Mouse (Mus musculus): ENCODE measurements around the gene Qpct. TPM values are rescaled to one million over a fixed set of nuclear protein-coding genes. Genes with fewer than 3 reads are reported as not detected.

Qpct gene
- polyA plus RNA-seq, 1 experiment from 2014 or later = 7.6 TPM

GRCm38 (mm10) chr17:79120269-79120668 is 68.6 kb downstream of the Qpct start:
- DNase-seq (ENCODE audit: low spot score) (no peak), ATAC-seq (replicated peaks; ENCODE audit: low FRiP score) (no peak)
- Histone ChIP-seq H3K27me3 (ENCODE audit: control insufficient read depth, insufficient read depth, low read length) (no peaks in the 10 kb centered on the region), H3K4me1 (replicated peaks; ENCODE audit: control insufficient read depth, insufficient read depth, low read length) (no peaks in the 10 kb centered on the region), H3K36me3 (ENCODE audit: control insufficient read depth, insufficient read depth, low read length) (no peaks in the 10 kb centered on the region), H3K9me3 (ENCODE audit: control insufficient read depth, low read length) (no peaks in the 10 kb centered on the region), H3K9ac (ENCODE audit: low read length) (no peak overlapping the region), H3K27ac (ENCODE audit: low read depth, low read length) (no peak overlapping the region), H3K4me3 (ENCODE audit: low read depth, low read length) (no peak overlapping the region), H3K4me2 (ENCODE audit: low read depth, low read length, severe bottlenecking) (no peak overlapping the region)
- WGBS = 92% methylated on average over 3 of the region's 3 CpGs

DNA sequence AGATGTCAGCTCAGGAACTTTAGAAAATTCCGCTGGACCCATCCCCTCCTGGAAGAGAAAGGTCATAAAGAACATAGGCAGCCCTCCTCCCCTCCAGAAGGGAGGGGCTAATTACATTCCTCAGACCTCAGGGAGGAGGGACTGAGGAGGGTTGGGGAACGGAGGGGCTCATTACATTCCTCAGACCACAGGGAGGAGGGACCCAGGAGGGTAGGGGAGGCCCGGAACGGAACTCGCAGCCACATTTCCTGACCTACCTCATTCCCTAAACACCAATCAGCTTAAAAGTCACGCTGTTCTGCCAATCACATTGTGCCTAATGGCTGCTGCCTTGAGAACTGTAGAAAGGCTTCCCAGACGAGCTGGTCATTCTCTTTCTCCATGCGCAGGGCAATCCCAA is 82.0 kb downstream of the Qpct start:
- Histone ChIP-seq H3K27ac (ENCODE audit: low read depth, low read length) (no peak overlapping the region), H3K36me3 (ENCODE audit: control insufficient read depth, insufficient read depth, low read length) (no peaks in the 10 kb centered on the region), H3K4me1 (replicated peaks; ENCODE audit: control insufficient read depth, insufficient read depth, low read length) (no peaks in the 10 kb centered on the region), H3K9ac (ENCODE audit: low read length) (no peak overlapping the region), H3K4me2 (ENCODE audit: low read depth, low read length, severe bottlenecking) (no peak overlapping the region), H3K9me3 (ENCODE audit: control insufficient read depth, low read length) (no peaks in the 10 kb centered on the region), H3K4me3 (ENCODE audit: low read depth, low read length) (no peak overlapping the region), H3K27me3 (ENCODE audit: control insufficient read depth, insufficient read depth, low read length) (no peaks in the 10 kb centered on the region)
- DNase-seq (ENCODE audit: low spot score) (no peak), ATAC-seq (replicated peaks; ENCODE audit: low FRiP score) (no peak)
- WGBS = 61% methylated on average over 8 of the region's 8 CpGs

- Histone ChIP-seq H3K4me3 (ENCODE audit: low read depth, low read length) (no peak overlapping the region), H3K4me1 (replicated peaks; ENCODE audit: control insufficient read depth, insufficient read depth, low read length) (no peaks in the 10 kb centered on the region), H3K9me3 (ENCODE audit: control insufficient read depth, low read length) (no peaks in the 10 kb centered on the region), H3K4me2 (ENCODE audit: low read depth, low read length, severe bottlenecking) (no peak overlapping the region), H3K36me3 (ENCODE audit: control insufficient read depth, insufficient read depth, low read length) (no peaks in the 10 kb centered on the region), H3K9ac (ENCODE audit: low read length) (no peak overlapping the region), H3K27ac (ENCODE audit: low read depth, low read length) (no peak overlapping the region), H3K27me3 (ENCODE audit: control insufficient read depth, insufficient read depth, low read length) (no peaks in the 10 kb centered on the region)
- 92% methylated on average over 6 of the region's 6 CpGs for WGBS
- ATAC-seq (replicated peaks; ENCODE audit: low FRiP score) (no peak), DNase-seq (ENCODE audit: low spot score) (no peak)
Observed at GRCm38 (mm10) chr17:79135826-79136225, 84.1 kb downstream of the Qpct start.

- Histone ChIP-seq H3K9me3 (ENCODE audit: control insufficient read depth, low read length) (no peaks in the 10 kb centered on the region), H3K4me3 (ENCODE audit: low read depth, low read length) (no peak overlapping the region), H3K27ac (ENCODE audit: low read depth, low read length) (no peak overlapping the region), H3K9ac (ENCODE audit: low read length) (no peak overlapping the region), H3K27me3 (ENCODE audit: control insufficient read depth, insufficient read depth, low read length) (no peaks in the 10 kb centered on the region), H3K36me3 (ENCODE audit: control insufficient read depth, insufficient read depth, low read length) (no peaks in the 10 kb centered on the region), H3K4me2 (ENCODE audit: low read depth, low read length, severe bottlenecking) (no peak overlapping the region), H3K4me1 (replicated peaks; ENCODE audit: control insufficient read depth, insufficient read depth, low read length) (no peaks in the 10 kb centered on the region)
- 87% methylated on average over 2 of the region's 2 CpGs for WGBS
- no peak for ATAC-seq (replicated peaks; ENCODE audit: low FRiP score)
- DNase-seq (ENCODE audit: low spot score) = no peak
Observed at GRCm38 (mm10) chr17:79136401-79136800, 84.7 kb downstream of the Qpct start.

Other genes starting within 250 kb of the Qpct start
- gene Heatr5b, start 216.5 kb upstream of the Qpct start, polyA plus RNA-seq (2014; fragmentation: Nextera tagmentation; extraction: Ambion mirVana) = 18.3 and 19.8 TPM in 2 replicates
- gene Gpatch11, start 216.3 kb upstream of the Qpct start, polyA plus RNA-seq (2014; fragmentation: Nextera tagmentation; extraction: Ambion mirVana) = 34.7 and 38.0 TPM in 2 replicates
- gene Eif2ak2, start 169.3 kb upstream of the Qpct start, polyA plus RNA-seq (2014; fragmentation: Nextera tagmentation; extraction: Ambion mirVana) = 6.5 and 7.5 TPM in 2 replicates
- gene Sult6b1, start 144.9 kb upstream of the Qpct start, polyA plus RNA-seq (2014; fragmentation: Nextera tagmentation; extraction: Ambion mirVana) = 0.33 TPM in 1 of 2 replicates, not detected in the other
- 98.7 and 121 TPM in 2 replicates for gene Cebpzos, start 135.4 kb upstream of the Qpct start, polyA plus RNA-seq (2014; fragmentation: Nextera tagmentation; extraction: Ambion mirVana)
- gene Cebpz, start 114.8 kb upstream of the Qpct start, polyA plus RNA-seq (2014; fragmentation: Nextera tagmentation; extraction: Ambion mirVana) = 57.6 and 59.9 TPM in 2 replicates
- 46.1 and 52.7 TPM in 2 replicates for gene Ndufaf7, start 114.8 kb upstream of the Qpct start, polyA plus RNA-seq (2014; fragmentation: Nextera tagmentation; extraction: Ambion mirVana)
- 55.5 and 60.5 TPM in 2 replicates for gene Prkd3, start 31.1 kb upstream of the Qpct start, polyA plus RNA-seq (2014; fragmentation: Nextera tagmentation; extraction: Ambion mirVana)